8 mouse cellular contexts compared by ENCODE assay signal in genomic region chr13:75943189-75944043, GRCm38 (mm10). TPM values are rescaled to one million over a fixed set of nuclear protein-coding genes. Genes with fewer than 3 reads are reported as not detected.
DNase-seq lines count a peak whose midpoint lies in the region; ATAC-seq and TF ChIP-seq lines count a peak whose summit lies in the region.

Rhobtb3 (minus strand) TSS chr13:75943925.

- under 1% methylated on average over 104 of the region's 110 CpGs for WGBS in hindbrain, embryonic 12.5 days
- WGBS in lung, postnatal 0 days: under 1% methylated on average over 61 of the region's 110 CpGs

- peak; percentile 91 for ATAC-seq in hindbrain, embryonic 12.5 days (ENCODE audit: low FRiP score)
- peak; percentile 84 for ATAC-seq in lung, postnatal 0 days

- H3K27me3 ChIP-seq in hindbrain, embryonic 12.5 days: no peaks in the 10 kb centered on the region
- H3K27me3 ChIP-seq in lung, postnatal 0 days (replicated peaks; ENCODE audit: insufficient read depth, low read length): no peaks in the 10 kb centered on the region

- peaks cover 15% of the 10 kb centered on the region for H3K4me1 ChIP-seq in hindbrain, embryonic 12.5 days
- H3K4me1 ChIP-seq in lung, postnatal 0 days (ENCODE audit: insufficient read depth, low read depth, low read length): 0 out of 2 replicates have a peak, but pooled peaks cover 3% of the 10 kb centered on the region

- H3K4me2 ChIP-seq in hindbrain, embryonic 12.5 days (replicated peaks): peak within 1 kb of the TSS; percentile 72
- peak within 1 kb of the TSS; percentile 82 for H3K4me2 ChIP-seq in lung, postnatal 0 days (replicated peaks; ENCODE audit: low read depth, low read length)

- peak within 1 kb of the TSS; percentile 99 for H3K27ac ChIP-seq in hindbrain, embryonic 12.5 days
- H3K27ac ChIP-seq in lung, postnatal 0 days (ENCODE audit: low read length): peak within 1 kb of the TSS; percentile 89

- no peak; the same call in 1 of the 2 replicates for TF ChIP-seq CTCF in lung, postnatal 0 days (IDR thresholded peaks at IDR 0.05)

- H3K36me3 ChIP-seq in hindbrain, embryonic 12.5 days: peaks cover 10% of the 10 kb centered on the region
- no peaks in the 10 kb centered on the region for H3K36me3 ChIP-seq in lung, postnatal 0 days (ENCODE audit: insufficient read depth, low read length)

- DNase-seq in ZHBTc4 (ENCODE audit: low read depth, low spot score): peak; percentile 90
- DNase-seq in cerebellum, postnatal 10 days: peak; percentile 88 to 91
- peak; percentile 53 to 58 for DNase-seq in frontal cortex, postnatal 25 days (ENCODE audit: low spot score in 2 of 2)
- DNase-seq in layer of hippocampus, postnatal 10 days (ENCODE audit: low spot score in 2 of 2): peak; percentile 78 to 84
- DNase-seq in lung, postnatal 0 days (ENCODE audit: low spot score): peak; percentile 75
- peak; percentile 86 for DNase-seq in ovary, postnatal 36 days (ENCODE audit: low spot score)
- DNase-seq in urinary bladder, postnatal 14 days (ENCODE audit: low spot score): peak; percentile 80

- no peaks in the 10 kb centered on the region for H3K9me3 ChIP-seq in hindbrain, embryonic 12.5 days (replicated peaks)
- no peaks in the 10 kb centered on the region for H3K9me3 ChIP-seq in lung, postnatal 0 days (ENCODE audit: low read length)

- no peak for TF ChIP-seq EP300 in lung, postnatal 0 days (IDR thresholded peaks at IDR 0.05)

- peak within 1 kb of the TSS; percentile 96 for H3K9ac ChIP-seq in hindbrain, embryonic 12.5 days
- H3K9ac ChIP-seq in lung, postnatal 0 days (replicated peaks; ENCODE audit: low read depth): peak within 1 kb of the TSS; percentile 75

- peak within 1 kb of the TSS; percentile 80 for H3K4me3 ChIP-seq in hindbrain, embryonic 12.5 days
- H3K4me3 ChIP-seq in lung, postnatal 0 days (ENCODE audit: low read depth, low read length): peak within 1 kb of the TSS; percentile 77

RNA-seq across cellular contexts. Expression of gene Rhobtb3, which starts in this region (rescaled TPM):
- polyA plus RNA-seq in hindbrain, embryonic 12.5 days (2016; fragmentation: Nextera tagmentation; extraction: Ambion mirVana): 54.9 and 56.6 TPM in 2 replicates
- 10 to 100 TPM; 24.9 to 26.0 TPM for total RNA-seq in layer of hippocampus, postnatal 10 days (2021)
- polyA plus RNA-seq in lung, postnatal 0 days (2015; fragmentation: Nextera tagmentation; extraction: Ambion mirVana): 8.6 and 9.0 TPM in 2 replicates

Comparison
In these comparisons a context has a peak if more than half of its experiments do, and no peak if none do; other contexts are left out.
1. Peak in every context shown above with its lines: DNase-seq, ATAC-seq, H3K4me3 ChIP-seq and H3K27ac ChIP-seq.